Mouse (Mus musculus): ENCODE data around the gene Mical2.

The Mical2 gene

DNA sequence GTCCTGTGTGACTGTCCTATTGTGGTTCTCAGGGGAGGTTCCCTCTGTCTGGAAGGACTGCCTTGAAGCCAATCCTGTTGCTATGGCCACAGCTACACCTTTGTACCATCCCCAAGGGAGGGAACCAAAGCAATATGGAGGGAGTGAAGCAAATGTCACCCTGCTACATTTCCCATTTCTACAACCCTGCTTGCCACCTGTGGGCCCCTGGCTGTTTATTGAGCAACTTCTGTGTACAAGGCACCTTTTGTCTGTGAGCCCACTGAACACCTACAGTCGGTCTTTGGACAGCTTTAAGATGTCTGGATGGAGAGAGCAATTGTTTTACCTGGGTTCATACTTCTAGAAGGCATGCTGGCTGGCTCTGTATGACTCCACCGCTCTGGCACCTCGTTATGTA is 46.0 kb downstream of the Mical2 start:
- in situ Hi-C loops (cut with MboI; ENCODE audit: unreplicated experiment in 2 of 2): no loop called here

DNA sequence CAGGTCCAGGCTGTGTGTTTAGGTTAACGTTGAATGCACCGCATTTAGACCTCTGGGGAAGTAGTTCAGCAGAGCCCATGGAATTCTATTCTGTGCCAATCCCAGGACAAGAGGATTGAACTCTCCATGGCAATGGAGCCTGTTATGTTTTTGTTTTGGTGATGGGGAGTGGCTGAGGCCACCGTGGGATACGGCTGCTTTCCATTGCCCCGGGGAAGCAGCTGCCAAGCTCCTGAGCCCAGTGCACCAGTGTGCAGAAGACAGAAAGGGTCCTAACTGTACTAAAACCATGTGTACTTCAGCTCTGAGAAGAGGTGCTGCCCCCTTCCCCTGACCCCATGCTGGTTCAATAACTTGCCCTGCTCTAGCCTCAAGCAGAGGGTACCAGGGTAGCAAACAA is 47.0 kb downstream of the Mical2 start:
- in situ Hi-C loops (cut with MboI; ENCODE audit: unreplicated experiment in 2 of 2): no loop called here

DNA sequence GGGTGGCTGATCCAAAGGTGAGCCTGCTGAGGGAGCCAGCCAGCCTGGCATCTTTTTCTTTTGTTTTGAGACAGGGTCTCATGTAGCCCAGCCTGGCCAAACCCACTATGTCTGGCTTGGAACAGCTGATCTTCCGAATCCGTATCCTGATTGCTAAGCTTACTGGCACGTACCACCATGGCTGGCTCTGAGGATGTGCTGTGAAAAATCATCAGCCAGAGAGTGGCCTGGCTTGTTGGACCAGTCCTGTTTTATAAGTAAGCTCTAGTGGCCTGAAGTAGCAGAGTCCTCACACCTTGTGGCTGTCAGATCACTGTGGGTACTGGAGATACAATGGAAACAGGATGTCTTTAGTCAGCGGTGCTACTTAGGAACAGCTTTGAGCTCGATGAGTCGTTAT is 47.8 kb downstream of the Mical2 start:
- in situ Hi-C loops (cut with MboI; ENCODE audit: unreplicated experiment in 2 of 2): no loop called here

DNA sequence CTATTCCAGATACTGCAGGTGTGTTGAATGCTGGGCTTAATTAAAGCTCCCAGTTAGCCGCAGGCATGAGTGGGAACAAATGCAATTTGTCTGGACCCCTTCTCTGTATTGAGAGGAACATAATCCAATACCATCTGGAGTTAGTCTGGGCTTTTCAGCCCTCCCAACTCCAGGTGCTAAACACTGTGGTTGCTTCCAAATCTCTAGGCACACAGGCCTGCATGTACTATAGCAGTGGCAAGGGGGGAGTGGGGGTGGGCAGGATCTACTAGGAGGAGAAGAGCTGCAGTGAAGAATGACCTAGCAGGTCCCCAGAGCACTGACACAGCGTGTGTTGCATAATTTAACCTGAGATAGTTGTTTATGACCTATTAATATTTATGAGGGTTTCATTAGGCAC is 49.0 kb downstream of the Mical2 start:
- in situ Hi-C loops (cut with MboI; ENCODE audit: unreplicated experiment in 2 of 2): no loop called here

DNA sequence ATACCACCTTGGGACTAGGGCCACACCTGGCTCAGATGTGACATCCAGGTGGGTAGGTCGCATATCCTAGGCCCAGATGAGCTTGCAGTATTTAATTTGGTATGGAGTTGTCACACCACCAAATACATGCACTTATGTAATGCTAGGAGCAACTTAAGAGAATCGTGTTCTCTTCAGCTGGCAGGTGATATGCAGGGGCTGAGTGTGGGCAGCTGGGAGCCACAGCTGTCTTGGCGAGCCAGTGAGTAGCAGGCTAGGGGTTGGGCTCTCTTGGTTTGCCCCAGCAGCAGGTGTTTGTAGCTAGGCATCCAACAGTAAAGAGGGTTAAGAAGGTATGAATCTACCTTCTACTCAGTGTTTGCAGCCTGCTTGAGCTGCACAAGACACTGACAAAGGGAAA is 49.4 kb downstream of the Mical2 start:
- in situ Hi-C loops (cut with MboI; ENCODE audit: unreplicated experiment in 2 of 2): no loop called here

DNA sequence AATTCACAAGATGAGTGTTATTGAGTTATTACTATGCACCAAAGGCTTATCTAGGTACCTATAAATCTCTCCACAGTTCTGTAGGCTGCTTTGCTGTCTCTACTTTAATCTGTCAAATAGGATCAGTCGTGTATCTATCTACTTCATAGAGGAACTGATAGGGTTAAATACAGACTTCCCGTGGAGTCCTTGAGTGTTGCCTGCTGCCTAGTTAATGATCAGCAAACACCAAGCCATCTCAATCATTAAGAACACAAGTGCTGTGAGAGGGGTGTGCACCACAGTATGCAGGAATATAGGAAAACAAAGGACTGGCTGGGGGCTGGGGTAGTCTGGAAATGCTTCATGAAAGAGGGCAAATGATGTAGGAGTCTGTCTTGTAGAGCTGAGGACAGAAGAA is 50.2 kb downstream of the Mical2 start:
- in situ Hi-C loops (cut with MboI; ENCODE audit: unreplicated experiment in 2 of 2): no loop called here

DNA sequence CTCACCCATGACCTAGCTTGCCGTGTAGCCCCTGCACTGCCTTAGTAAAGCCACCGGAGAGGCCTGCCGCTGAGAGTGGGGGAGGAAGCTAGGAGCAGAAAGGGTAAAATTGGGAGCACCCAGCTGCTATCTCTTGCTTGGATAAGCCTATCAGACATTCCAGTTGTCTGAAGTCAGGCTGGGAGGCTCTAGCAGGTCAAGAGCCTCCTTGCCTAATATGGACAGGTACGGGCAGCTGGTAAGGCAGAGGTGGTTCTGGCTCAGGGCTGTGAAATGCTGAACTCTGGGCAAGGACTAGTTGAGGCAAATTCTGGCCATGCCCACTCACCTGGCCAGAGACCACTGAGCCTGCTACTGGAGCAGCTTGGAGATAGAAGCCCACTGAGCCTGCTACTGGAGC is 51.2 kb downstream of the Mical2 start:
- in situ Hi-C loops (cut with MboI; ENCODE audit: unreplicated experiment in 2 of 2): no loop called here

DNA sequence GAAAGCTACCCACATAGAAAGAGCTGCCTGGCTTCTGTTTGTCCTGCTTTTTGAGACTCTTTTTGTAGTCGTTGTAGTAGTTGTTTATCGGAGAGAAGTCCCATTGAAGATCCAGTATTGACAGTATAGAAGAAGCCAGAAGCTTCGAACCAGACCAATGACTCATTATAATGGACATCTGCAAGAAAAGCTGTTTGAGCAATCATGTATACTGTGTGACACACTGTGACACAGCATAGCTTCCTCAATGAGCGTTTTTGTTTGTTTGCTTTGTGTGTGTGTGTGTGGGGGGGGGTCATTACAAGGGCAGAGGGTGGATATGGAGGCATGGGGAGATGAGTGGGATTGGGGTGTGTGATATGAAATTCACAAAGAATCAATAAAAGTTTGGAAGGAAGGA is 53.0 kb downstream of the Mical2 start:
- in situ Hi-C loops (cut with MboI; ENCODE audit: unreplicated experiment in 2 of 2): no loop called here

DNA sequence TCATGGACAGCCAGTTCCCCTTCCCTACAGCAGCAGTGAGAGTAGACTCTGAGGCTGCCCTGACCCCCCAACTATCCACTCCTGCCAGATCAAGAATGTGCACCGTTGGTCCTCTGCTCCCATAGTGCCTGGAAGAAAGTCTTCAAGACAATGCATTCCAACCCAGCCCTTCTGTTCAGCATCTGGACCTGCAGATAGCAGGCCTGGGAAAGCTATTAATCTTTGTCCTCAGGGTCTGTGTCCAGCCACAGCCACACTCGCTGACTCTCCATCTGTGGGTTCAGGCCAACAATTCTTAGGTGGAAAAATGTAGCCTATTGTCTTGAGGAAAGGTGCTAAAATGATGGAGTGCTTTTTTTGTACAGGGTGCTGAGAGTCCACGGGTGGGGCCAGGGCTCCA is 54.8 kb downstream of the Mical2 start:
- in situ Hi-C loops (cut with MboI; ENCODE audit: unreplicated experiment in 2 of 2): no loop called here

DNA sequence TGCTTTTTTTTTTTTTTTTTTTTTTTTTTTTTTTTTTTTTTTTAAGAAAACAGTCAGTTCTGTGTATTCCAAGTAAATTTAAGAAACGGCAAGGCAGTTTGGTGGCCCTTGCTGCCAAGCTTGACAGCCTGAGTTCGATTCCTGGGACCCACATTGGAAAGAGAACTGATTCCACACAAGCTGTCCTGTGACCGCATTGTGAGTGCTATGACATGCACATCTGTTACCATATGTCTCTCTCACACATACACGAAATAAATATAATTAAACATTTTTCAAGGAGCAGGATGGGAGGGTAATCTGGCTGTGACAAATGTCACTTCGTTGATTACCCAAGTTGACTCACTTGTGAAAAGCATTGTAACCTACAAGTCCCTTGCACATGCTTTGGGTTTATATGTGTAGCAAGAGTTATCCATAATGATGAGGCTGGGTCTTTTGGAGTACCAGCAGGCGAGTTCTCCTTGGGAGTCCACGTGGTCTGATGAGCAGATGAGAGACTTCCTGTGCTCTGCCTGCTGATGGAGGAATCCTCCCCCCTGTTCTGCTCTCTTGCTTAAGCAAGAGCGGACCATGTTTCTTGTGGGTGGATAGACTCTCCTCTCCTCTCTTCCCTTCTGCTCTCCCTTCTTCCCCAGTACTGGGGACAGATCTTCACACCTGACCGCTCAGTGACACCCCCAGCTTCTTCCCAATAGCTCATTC is 58.1 kb downstream of the Mical2 start:
- in situ Hi-C loops (cut with MboI; ENCODE audit: unreplicated experiment in 2 of 2): no loop called here

DNA sequence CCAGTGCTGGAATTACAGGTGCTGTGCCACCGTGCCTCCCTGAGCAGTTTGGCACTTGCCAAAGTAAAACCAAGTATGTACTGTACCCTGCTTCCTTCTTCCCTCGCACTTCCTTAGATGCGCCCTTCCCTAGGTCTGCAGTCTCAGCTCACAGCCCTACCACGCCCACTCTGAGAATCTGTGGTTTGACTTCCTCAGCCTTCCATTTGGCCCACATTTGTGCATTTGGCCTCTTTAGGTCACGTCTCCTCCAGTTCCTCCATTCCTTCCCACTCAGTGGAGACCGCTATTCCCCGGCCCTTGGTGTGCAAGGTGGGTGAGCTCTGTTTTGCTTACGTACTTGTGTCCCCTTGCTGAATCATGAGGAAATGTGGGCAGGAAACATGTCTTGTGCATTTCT is 59.9 kb downstream of the Mical2 start:
- in situ Hi-C loops (cut with MboI; ENCODE audit: unreplicated experiment in 2 of 2): no loop called here

DNA sequence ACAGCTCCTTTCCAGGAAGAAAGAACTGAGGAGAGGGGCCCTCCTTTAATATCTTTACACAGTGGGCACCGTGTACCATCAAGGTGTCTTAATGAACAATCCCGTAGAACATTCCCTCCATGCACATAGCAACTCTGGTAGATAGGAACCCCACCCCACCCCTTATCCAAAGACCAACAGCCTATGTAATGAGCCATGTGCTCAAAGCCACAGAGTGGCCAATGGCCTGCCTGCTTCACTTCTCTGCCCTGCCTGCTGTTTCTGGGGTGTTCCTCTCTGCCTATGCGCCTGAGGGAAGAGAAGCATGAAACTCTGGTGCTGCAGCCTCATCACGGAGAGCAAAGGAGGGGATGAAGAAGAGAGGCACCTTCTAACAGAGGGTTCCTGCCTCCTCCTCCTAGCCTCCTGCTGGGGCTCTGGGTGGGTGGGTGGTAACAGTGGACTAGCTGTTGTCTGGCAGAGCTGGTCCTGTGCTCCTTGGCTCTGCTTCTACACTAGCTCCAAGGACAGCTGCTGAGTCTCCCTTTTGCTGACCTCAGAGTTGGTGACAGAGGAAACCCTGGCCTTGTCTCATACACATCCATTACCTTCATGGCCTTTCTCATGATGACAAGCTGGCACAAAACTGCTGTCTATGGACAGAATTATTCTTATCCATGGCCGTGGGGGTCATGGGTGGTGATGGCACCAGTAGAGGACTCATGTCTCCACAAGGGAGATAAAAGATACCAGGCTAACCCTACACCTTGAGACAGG is 62.9 kb downstream of the Mical2 start:
- in situ Hi-C loops (cut with MboI; ENCODE audit: unreplicated experiment in 2 of 2): no loop called here

DNA sequence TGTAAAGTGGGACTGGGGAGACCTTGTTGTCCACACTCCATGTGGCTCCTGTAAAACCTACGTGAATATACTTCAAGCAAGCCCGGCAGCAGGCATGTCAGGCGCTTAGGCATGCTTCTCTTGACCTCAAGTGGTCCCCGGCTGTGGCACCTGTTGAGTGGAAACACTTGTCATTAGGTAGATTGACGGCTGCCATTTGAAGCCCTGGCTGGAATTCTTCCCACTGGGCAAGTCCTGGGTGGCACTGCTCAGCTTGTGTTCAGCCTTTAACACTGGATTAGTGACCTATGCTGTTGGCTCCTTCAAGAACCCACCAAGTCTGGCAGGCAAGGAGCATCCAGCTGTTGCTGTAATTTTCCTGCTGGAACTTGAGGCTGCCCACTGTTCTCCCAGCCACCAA is 63.9 kb downstream of the Mical2 start:
- in situ Hi-C loops (cut with MboI; ENCODE audit: unreplicated experiment in 2 of 2): no loop called here

DNA sequence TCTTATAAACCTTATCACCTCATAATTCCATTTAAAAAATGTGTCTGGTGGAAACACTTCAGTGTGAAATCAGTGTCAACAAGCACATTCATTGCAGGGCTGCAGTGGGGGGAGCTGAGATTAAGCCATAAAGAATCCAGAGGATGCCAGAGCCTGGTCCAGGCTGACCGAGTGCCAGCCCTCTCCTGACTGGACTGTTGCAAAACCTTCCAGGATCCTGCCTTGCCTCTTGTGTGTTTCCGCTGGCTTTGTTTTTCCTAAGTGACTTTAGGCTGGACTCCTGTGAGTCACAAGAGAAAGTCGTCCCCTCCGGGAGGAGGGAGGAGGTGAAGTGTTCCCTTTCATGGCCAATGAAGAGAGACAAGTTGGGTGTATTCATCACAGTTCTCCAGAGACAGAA is 64.3 kb downstream of the Mical2 start:
- in situ Hi-C loops (cut with MboI; ENCODE audit: unreplicated experiment in 2 of 2): no loop called here

DNA sequence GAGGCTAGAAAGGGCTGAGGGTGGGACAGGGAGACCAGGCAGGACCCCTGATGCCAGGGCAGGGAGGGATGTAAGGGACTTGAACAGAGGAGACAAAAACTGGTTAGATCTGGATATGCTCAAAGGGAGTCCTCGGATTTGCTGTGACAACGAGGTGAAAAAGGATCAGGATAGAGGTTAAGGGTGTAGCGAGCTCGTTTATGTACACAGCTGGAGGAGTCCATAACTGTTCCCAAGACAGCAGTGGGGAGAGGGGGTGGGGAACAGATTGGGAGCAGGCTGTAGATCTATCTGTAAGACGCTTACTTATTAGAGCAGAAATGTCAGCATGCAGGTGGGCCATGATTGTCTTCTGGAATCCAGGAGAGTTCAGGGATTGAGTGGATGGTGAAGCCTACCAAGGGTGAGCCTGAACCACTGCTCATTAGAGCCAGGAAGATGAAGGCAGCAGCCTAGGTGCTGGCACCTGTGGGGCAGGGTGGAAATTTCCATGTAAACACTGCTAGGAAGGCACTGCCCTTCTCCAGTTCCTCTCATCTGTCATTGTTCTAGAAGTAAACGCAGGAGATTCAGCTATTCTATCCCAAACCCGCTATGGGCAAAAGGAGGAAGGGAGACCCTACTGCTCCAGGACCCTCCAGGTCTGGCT is 67.9 kb downstream of the Mical2 start:
- in situ Hi-C loops (cut with MboI; ENCODE audit: unreplicated experiment in 2 of 2): no loop called here

DNA sequence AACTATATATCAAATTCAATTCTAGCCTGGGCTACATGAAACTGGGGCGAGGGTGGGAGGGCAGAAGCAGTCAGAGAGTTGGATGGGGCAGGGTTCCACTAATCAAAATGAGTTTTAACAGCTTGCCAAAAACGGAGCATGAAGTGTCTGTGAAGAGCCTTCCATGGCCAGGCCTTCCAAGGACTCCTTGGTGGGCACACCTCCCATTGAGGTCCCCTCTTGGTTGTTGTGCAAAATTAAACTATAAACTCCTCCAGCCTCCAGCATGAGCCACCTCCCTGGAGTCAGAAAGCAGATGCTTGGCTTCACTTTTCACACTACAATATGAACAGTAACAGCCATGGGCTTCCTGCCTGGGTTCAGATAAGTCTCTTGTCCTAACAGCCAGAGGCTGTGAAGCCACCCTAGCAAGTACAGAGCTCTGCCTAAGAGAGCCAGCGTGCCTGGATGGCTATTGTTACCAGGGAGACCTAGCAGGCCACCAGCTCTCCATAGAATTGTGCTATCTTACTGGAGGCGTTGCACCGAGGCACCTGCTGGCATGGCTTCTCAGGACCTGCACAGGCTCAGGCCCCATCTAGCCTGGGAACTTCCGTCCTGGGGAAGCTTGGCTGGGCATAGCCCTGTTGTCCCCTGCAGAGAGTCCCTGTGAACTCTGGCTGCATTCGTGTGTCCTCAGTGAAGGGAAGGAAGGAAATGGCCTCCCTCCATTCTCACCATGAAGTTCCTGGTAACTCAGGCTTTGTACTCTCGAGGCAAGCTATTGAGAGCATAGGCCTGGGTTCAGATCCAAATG is 70.0 kb downstream of the Mical2 start:
- in situ Hi-C loops (cut with MboI; ENCODE audit: unreplicated experiment in 2 of 2): no loop called here

DNA sequence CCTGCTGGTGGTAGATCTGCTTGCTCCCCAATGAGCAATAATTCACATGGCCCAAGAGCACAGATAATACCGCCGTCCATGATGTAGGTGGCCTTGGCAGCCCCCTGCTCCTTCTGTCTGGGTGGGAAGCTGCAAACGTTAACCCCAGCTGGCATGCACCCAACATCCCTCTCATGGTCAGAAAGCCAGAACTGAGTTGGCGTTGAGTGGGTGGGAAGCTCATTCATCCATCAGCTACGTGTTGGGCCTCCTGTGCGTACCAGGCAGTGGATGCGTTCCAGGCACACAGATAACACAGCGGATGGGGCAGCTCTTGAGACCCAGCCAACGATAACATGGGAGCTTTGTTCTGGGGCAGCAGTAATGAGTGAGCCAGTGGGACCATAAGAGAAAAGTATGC is 72.4 kb downstream of the Mical2 start:
- in situ Hi-C loops (cut with MboI; ENCODE audit: unreplicated experiment in 2 of 2): no loop called here

DNA sequence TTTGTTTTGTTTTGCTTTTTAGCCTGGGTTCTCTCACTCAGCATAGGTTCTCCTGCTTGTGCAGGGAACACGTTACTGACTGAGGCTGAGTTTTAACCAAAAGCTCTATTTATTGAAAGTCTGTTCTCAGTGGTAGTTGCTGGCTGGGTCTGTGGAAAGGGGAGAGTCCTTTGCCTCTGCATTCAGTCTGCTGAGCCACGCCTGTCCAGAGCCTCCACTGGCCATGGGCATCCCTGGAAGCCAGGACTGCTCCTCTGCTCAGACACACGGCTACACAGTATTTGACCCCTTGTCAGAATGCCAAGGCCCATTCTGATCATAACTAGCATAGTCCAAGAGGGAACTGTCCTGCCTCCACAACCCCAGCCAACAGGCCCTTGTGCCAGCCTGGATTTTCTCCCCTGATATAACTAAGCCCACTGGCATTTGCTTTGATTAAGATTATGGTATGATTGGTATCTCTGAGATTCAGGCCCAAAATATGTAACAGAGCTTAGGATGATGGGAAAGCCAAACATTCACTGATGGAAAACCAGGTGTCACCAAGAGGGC is 73.3 kb downstream of the Mical2 start:
- in situ Hi-C loops (cut with MboI; ENCODE audit: unreplicated experiment in 2 of 2): no loop called here

DNA sequence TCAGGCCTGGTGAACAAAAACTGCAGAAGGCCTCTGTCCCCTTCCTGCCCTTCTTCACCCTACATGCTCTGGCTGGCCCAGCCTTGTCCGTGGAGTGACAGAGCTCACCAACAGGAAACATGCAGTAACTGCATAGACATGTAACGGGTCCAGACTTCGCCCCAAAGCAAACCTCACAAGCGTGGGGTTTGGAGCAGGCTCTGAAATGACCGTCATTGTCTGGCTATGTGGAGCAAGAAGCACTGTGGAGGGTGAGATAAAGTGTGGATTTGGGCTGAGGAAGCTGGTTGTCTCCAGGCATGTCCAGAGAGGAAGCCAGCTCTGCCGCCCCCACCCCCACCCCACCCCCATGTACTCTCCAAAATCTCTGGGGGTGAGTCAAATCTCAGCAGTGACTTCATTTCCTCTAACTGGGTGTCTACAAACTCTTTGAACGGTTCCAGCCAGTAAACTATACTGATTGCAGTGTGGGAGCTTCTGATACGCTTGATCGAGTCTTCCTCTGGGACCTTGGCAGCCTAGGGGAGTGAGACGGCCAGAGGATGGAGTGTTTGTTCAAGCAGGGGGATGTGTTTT is 74.0 kb downstream of the Mical2 start:
- in situ Hi-C loops (cut with MboI; ENCODE audit: unreplicated experiment in 2 of 2): no loop called here

DNA sequence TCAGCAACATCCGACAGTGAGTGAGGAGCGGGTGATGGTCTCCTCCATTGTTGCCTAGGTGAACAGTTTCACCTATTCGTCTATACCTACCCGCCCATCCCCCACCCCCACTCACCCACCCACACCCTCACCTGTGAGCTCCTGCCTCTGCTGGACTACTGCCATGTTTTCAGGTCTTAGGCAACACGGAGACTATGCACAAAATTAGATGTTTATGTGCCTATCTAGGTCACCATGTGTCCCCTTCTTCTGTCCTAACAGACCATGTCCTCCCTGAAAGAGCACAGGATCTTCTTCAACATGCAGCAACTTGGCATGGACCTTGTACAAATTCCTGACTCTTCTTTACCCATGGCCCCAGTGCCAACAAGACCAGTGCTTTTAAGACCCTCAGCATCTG is 74.5 kb downstream of the Mical2 start:
- in situ Hi-C loops (cut with MboI; ENCODE audit: unreplicated experiment in 2 of 2): no loop called here

DNA sequence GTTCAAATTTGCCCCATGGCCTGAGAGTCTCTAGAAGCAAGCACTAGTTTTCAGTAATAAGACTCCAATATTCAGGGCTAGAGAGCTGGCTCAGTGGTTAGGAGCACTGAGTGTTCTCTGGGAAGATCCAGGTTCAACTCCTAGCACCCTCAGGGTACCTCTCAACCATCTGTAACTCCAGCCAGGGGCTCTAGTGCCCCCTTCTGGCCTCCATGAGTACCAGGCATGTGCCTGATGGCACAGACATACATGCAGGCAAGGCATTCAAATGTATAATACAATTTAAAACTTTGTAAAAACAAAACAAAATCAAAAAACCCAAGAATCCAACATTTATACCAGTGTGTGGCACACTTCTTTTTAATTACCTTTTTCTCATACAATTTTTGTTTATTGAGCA is 75.4 kb downstream of the Mical2 start:
- in situ Hi-C loops (cut with MboI; ENCODE audit: unreplicated experiment in 2 of 2): no loop called here

Data from v-Abl transformed pro-B cells (cell line).